Mouse (Mus musculus) neural tube, embryonic 12.5 days (tissue): ENCODE results near the gene Hipk4. TPM values are rescaled to one million over a fixed set of nuclear protein-coding genes. Genes with fewer than 3 reads are reported as not detected.

Source experiments
- ATAC-seq: fragments of 200-750 bp; cut with Nextera tagmentation; 2 replicates; pipeline ENCODE4 v1.8.0; 2017; ENCODE audit warnings: low read depth, mild to moderate bottlenecking, moderate TSS enrichment, moderate library complexity; ENCODE audit not compliant: low FRiP score
- H3K27ac ChIP-seq: fragments of 300-500 bp; sonication (generic); 2 replicates; pipeline ENCODE4 v1.5.1; 2016
- H3K27me3 ChIP-seq: fragments of 300-500 bp; sonication (generic); replicated peaks from 2 replicates; pipeline ENCODE4 v1.6.1; 2016; ENCODE audit warnings: mild to moderate bottlenecking
- H3K36me3 ChIP-seq: fragments of 300-500 bp; sonication (generic); 2 replicates; pipeline ENCODE4 v1.6.1; 2016; ENCODE audit warnings: mild to moderate bottlenecking
- H3K4me1 ChIP-seq: fragments of 300-500 bp; sonication (generic); 2 replicates; pipeline ENCODE4 v1.6.1; 2016
- H3K4me2 ChIP-seq: fragments of 300-500 bp; sonication (generic); replicated peaks from 2 replicates; pipeline ENCODE4 v1.6.1; 2016; ENCODE audit warnings: mild to moderate bottlenecking
- H3K4me3 ChIP-seq: fragments of 300-500 bp; sonication (generic); 2 replicates; pipeline ENCODE4 v1.5.1; 2016
- H3K9ac ChIP-seq: fragments of 300-500 bp; sonication (generic); 2 replicates; pipeline ENCODE4 v1.6.1; 2016; ENCODE audit warnings: mild to moderate bottlenecking
- H3K9me3 ChIP-seq: fragments of 300-500 bp; sonication (generic); 2 replicates; pipeline ENCODE4 v1.6.1; 2016; ENCODE audit warnings: mild to moderate bottlenecking
- WGBS: fragments of 180-500 bp; shearing (Covaris S2); methylation state at CpG from one replicate; pipeline ENCODE4 v1.1.7; 2016; 5-methylcytosine and 5-hydroxymethylcytosine counted together
- polyA plus RNA-seq: library from polyadenylated mRNA; unstranded; fragments of >200 nt; fragmentation: Nextera tagmentation; extraction: Ambion mirVana; gene quantifications from 2 replicates; pipeline ENCODE4 v1.2.1, GENCODE M21; 2016

Gene Hipk4
- polyA plus RNA-seq, 1 experiment from 2014 or later: 0.44 TPM

GRCm38 (mm10) chr7:27544675-27545370 is 21.8 kb downstream of the Hipk4 start:
- Histone ChIP-seq H3K9ac (no peak overlapping the region), H3K27ac (no peak overlapping the region), H3K36me3 (peaks cover 12% of the 10 kb centered on the region), H3K4me1 (peaks cover 11% of the 10 kb centered on the region), H3K9me3 (no peaks in the 10 kb centered on the region), H3K27me3 (no peaks in the 10 kb centered on the region), H3K4me3 (no peak overlapping the region), H3K4me2 (no peak overlapping the region)
- no peak for ATAC-seq
- 92% methylated on average over 12 of the region's 12 CpGs for WGBS

GRCm38 (mm10) chr7:27549597-27549996 is 26.5 kb downstream of the Hipk4 start:
- Histone ChIP-seq H3K9me3 (no peaks in the 10 kb centered on the region), H3K36me3 (no peaks in the 10 kb centered on the region), H3K4me2 (no peak overlapping the region), H3K9ac (no peak overlapping the region), H3K4me3 (no peak overlapping the region), H3K4me1 (peaks cover 11% of the 10 kb centered on the region), H3K27ac (no peak overlapping the region), H3K27me3 (no peaks in the 10 kb centered on the region)
- ATAC-seq: no peak
- WGBS: 81% methylated on average over 6 of the region's 6 CpGs

DNA sequence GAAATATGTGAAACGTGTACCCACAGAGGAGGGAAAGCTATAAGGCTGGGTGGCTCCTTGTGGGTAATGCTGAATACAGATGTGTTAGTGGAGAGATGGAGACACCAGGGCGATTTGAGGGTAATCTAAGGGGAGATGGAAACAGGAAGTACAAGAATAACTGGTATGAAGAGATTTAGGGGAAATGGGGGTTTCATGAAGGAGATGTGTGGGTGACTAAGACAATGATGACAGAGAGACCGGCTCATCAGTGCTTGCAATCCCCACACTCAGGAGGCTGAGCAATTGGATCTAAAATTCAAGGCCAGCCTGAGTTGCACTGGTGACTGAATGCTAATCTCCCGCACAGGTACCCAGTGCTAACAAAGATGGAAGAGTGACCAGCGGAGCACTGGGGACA is 29.0 kb downstream of the Hipk4 start:
- 61% methylated on average over 5 of the region's 5 CpGs for WGBS

GRCm38 (mm10) chr7:27552931-27553513 is 30.0 kb downstream of the Hipk4 start, which contains the start of the genes Pld3 and 2310022A10Rik:
Gene Pld3 (minus strand): TSS chr7:27553218.
Gene 2310022A10Rik (plus strand): TSS chr7:27553233.
- WGBS: 1% methylated on average over 41 of the region's 41 CpGs
- H3K27ac ChIP-seq: no peak within 1 kb of the TSS
- peak; percentile 99 for ATAC-seq

More for the DNA sequence above, 29.0 kb downstream of the Hipk4 start:
- H3K4me2 ChIP-seq: peak overlapping the region; percentile 84
- peak overlapping the region; percentile 22; the same call in 1 of the 2 replicates for H3K9ac ChIP-seq
- H3K27ac ChIP-seq: no peak overlapping the region
- no peaks in the 10 kb centered on the region for H3K9me3 ChIP-seq
- peaks cover 10% of the 10 kb centered on the region; the same call in 1 of the 2 replicates for H3K36me3 ChIP-seq
- peak overlapping the region; percentile 70; the same call in 1 of the 2 replicates for H3K4me3 ChIP-seq
- H3K4me1 ChIP-seq: peaks cover 11% of the 10 kb centered on the region
- no peaks in the 10 kb centered on the region for H3K27me3 ChIP-seq
- no peak for ATAC-seq

GRCm38 (mm10) chr7:27560291-27560887 is 37.3 kb downstream of the Hipk4 start:
- no peaks in the 10 kb centered on the region for H3K9me3 ChIP-seq
- H3K4me2 ChIP-seq: no peak overlapping the region
- H3K36me3 ChIP-seq: peaks cover 64% of the 10 kb centered on the region
- WGBS: 79% methylated on average over 8 of the region's 8 CpGs
- no peak overlapping the region for H3K4me3 ChIP-seq
- no peak overlapping the region for H3K9ac ChIP-seq
- H3K27me3 ChIP-seq: no peaks in the 10 kb centered on the region
- H3K27ac ChIP-seq: no peak overlapping the region
- ATAC-seq: no peak
- H3K4me1 ChIP-seq: no peaks in the 10 kb centered on the region

More at GRCm38 (mm10) chr7:27552931-27553513, 30.0 kb downstream of the Hipk4 start, which contains the start of the genes Pld3 and 2310022A10Rik:
- H3K27me3 ChIP-seq: no peaks in the 10 kb centered on the region
- peak within 1 kb of the TSS; percentile 70 for H3K4me3 ChIP-seq
- H3K9me3 ChIP-seq: no peaks in the 10 kb centered on the region
- H3K36me3 ChIP-seq: peaks cover 10% of the 10 kb centered on the region; the same call in 1 of the 2 replicates
- peak within 1 kb of the TSS; percentile 71 for H3K9ac ChIP-seq
- peak within 1 kb of the TSS; percentile 84 for H3K4me2 ChIP-seq
- H3K4me1 ChIP-seq: peaks cover 11% of the 10 kb centered on the region

DNA sequence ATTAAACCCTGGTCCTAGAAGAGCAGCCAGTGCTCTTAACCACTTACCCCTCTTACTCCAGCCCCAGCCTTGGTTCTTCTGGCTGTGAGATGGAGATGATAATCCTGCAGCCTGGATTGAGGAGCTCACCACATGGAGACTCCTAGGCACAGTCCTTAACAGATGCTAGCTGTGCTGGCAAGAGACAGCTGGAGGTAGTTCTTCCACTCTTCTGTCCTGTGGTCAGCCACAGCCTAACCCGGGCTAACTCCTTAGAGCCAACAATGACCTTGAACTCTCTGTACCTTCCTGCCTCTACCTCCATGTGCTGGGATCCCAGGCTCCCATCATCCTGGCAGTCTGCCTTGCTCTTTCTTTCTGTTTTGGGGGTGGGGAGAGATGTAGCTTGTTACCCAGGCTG is 37.9 kb downstream of the Hipk4 start:
- H3K4me1 ChIP-seq: no peaks in the 10 kb centered on the region
- H3K36me3 ChIP-seq: peaks cover 67% of the 10 kb centered on the region
- WGBS: 95% methylated on average over 1 of the region's 1 CpGs
- no peak overlapping the region for H3K9ac ChIP-seq
- no peaks in the 10 kb centered on the region for H3K27me3 ChIP-seq
- H3K9me3 ChIP-seq: no peaks in the 10 kb centered on the region
- H3K4me2 ChIP-seq: no peak overlapping the region
- no peak for ATAC-seq
- no peak overlapping the region for H3K4me3 ChIP-seq
- no peak overlapping the region for H3K27ac ChIP-seq

GRCm38 (mm10) chr7:27569580-27570224 is 46.6 kb downstream of the Hipk4 start:
- Histone ChIP-seq H3K4me2 (no peak overlapping the region), H3K36me3 (peaks cover 70% of the 10 kb centered on the region), H3K27me3 (no peaks in the 10 kb centered on the region), H3K9ac (no peak overlapping the region), H3K4me1 (no peaks in the 10 kb centered on the region), H3K27ac (no peak overlapping the region), H3K9me3 (no peaks in the 10 kb centered on the region), H3K4me3 (no peak overlapping the region)
- no peak for ATAC-seq
- WGBS: 89% methylated on average over 5 of the region's 5 CpGs

- Histone ChIP-seq H3K27ac (no peak overlapping the region), H3K36me3 (peaks cover 77% of the 10 kb centered on the region), H3K4me1 (no peaks in the 10 kb centered on the region), H3K9ac (no peak overlapping the region), H3K9me3 (no peaks in the 10 kb centered on the region), H3K27me3 (no peaks in the 10 kb centered on the region), H3K4me3 (no peak overlapping the region), H3K4me2 (no peak overlapping the region)
- WGBS: 93% methylated on average over 4 of the region's 4 CpGs
- ATAC-seq: no peak
Measured at GRCm38 (mm10) chr7:27572133-27572532, 49.1 kb downstream of the Hipk4 start.

DNA sequence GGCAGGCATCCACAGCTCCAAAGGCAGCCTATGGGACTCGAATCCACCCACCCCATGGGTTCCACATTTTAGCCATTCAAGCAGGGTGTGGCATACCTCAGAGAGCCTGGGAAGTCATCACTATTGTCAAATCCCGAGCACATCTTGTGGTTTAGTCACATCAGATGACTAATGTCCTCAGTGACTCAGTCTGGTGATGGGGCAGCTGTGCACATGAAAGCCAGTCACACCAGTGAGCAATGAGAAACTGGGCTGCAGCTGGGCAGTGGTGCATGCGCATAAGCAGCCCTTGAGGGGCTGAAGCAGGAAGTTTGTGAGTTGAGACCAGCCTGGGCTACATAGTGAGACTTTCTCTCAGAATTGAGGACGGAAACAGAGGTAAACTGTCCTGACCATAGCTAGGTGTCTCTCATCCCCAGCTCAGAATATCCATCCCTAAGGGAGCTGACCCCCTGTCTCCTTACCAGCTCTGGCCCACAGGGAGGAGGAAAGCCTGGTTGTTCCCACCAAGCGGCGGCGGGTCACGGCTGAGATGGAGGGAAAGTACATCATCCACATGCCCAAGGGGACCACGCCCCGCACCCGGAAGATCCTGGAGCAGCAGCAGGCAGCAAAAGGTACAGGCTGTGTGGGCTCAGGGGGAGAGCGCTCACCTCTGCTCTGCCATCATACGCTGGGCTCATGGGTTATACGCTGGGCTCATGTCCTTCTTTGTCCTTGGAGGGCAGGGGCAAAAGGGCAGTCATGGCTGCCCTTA is 51.2 kb downstream of the Hipk4 start:
- no peaks in the 10 kb centered on the region for H3K9me3 ChIP-seq
- 92% methylated on average over 14 of the region's 14 CpGs for WGBS
- H3K4me3 ChIP-seq: no peak overlapping the region
- H3K36me3 ChIP-seq: peaks cover 76% of the 10 kb centered on the region
- no peaks in the 10 kb centered on the region for H3K27me3 ChIP-seq
- no peak overlapping the region for H3K4me2 ChIP-seq
- ATAC-seq: no peak
- H3K27ac ChIP-seq: no peak overlapping the region
- no peaks in the 10 kb centered on the region for H3K4me1 ChIP-seq
- no peak overlapping the region for H3K9ac ChIP-seq

DNA sequence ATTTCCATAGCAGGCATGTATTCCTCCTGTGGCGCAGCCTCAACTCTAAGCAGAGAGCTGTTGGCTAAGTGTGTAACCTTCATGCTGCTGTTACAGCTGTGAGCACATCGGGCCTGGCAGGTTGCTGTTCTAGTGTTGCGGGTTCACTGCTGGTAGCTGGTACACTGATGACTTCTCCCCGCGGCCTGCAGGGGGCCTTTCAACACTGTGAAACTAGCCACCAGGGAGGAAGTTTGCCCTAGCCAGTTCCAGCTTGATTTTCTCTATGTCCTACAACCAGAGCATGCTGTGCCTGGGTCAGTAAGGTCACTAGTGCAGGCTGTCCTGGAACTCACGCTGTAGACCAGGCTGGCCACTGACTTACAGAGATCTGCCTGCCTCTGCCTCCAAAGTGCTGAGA is 53.8 kb downstream of the Hipk4 start:
- H3K4me1 ChIP-seq: no peaks in the 10 kb centered on the region
- H3K4me2 ChIP-seq: no peak overlapping the region
- no peak overlapping the region for H3K4me3 ChIP-seq
- H3K36me3 ChIP-seq: peaks cover 84% of the 10 kb centered on the region
- H3K9me3 ChIP-seq: no peaks in the 10 kb centered on the region
- no peaks in the 10 kb centered on the region for H3K27me3 ChIP-seq
- ATAC-seq: no peak
- WGBS: 67% methylated on average over 6 of the region's 6 CpGs
- no peak overlapping the region for H3K27ac ChIP-seq
- H3K9ac ChIP-seq: no peak overlapping the region

- no peak overlapping the region for H3K27ac ChIP-seq
- no peaks in the 10 kb centered on the region for H3K4me1 ChIP-seq
- no peak overlapping the region for H3K4me2 ChIP-seq
- 96% methylated on average over 6 of the region's 6 CpGs for WGBS
- no peaks in the 10 kb centered on the region for H3K27me3 ChIP-seq
- no peak overlapping the region for H3K4me3 ChIP-seq
- no peaks in the 10 kb centered on the region for H3K9me3 ChIP-seq
- peaks cover 84% of the 10 kb centered on the region for H3K36me3 ChIP-seq
- H3K9ac ChIP-seq: no peak overlapping the region
- ATAC-seq: no peak
Measured at GRCm38 (mm10) chr7:27577589-27577988, 54.5 kb downstream of the Hipk4 start.
